Mouse (Mus musculus) C2C12 (cell line): ENCODE measurements around the gene Slc9a6.

Source experiments
- CEBPB ChIP-seq: IDR thresholded peaks from one replicate; pipeline ENCODE4 v1.6.1; 2011; ENCODE audit warnings: low read depth, mild to moderate bottlenecking, control low read depth, moderate library complexity
- CTCF ChIP-seq: IDR thresholded peaks from one replicate; pipeline ENCODE4 v1.5.1; 2011; ENCODE audit not compliant: control insufficient read depth, insufficient read depth, insufficient read length
- MAX ChIP-seq: IDR thresholded peaks from one replicate; pipeline ENCODE4 v1.6.1; 2011; ENCODE audit warnings: mild to moderate bottlenecking, control low read depth
- MYOG ChIP-seq: IDR thresholded peaks from one replicate; pipeline ENCODE4 v1.6.1; 2011; ENCODE audit not compliant: control insufficient read depth, insufficient read length; ENCODE audit errors: extremely low read depth

DNA sequence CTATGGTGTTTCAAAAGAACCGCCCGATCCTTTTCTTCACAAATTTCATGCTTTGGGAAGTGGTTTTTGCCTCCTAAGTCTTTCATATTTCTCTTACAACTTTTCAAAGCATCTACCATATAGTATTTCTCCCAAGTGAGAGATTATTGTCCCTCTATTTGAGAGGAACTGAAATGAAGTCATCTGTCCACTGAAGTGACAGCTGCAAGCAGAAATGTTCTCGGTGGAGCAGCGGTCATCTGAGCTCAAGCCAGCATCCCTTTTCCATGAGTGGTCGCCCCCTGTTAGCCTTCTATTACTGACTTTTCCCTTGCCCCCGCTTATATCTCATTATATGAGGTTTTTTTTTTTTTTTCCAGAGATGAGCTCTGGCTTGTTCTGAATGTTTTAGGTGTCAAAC lies 69.5 kb downstream of the Slc9a6 start:
- no peak for TF ChIP-seq MYOG
- TF ChIP-seq CTCF: no peak
- TF ChIP-seq CEBPB: no peak
- no peak for TF ChIP-seq MAX
